18 mouse cellular contexts compared by ENCODE assay signal in genomic region chr8:105260371-105261099, GRCm38 (mm10). TPM values are rescaled to one million over a fixed set of nuclear protein-coding genes. Genes with fewer than 3 reads are reported as not detected.
DNase-seq lines count a peak whose midpoint lies in the region; ATAC-seq and TF ChIP-seq lines count a peak whose summit lies in the region.
"Had no signal": no experiment of that assay in that cellular context is flagged by ENCODE, and none has a peak within 500 bp of the region (broad histone marks: within the 10 kb centered on the region; RNA-seq: fewer than 3 reads in every experiment).

No protein-coding gene starts in this region.

- no peak overlapping the region for H3K4me2 ChIP-seq in lung, embryonic 16.5 days (ENCODE audit: low read depth, low read length)
- H3K4me2 ChIP-seq in liver, embryonic 12.5 days: peak overlapping the region; percentile 79; the same call in 1 of the 2 replicates

- H3K9me3 ChIP-seq in lung, embryonic 16.5 days (ENCODE audit: control insufficient read depth, low read length): peaks cover 4% of the 10 kb centered on the region; the same call in 1 of the 2 replicates
- no peaks in the 10 kb centered on the region for H3K9me3 ChIP-seq in liver, embryonic 12.5 days (replicated peaks)
- H3K9me3 ChIP-seq: midbrain, embryonic 13.5 days had no signal

- no peak overlapping the region for H3K4me3 ChIP-seq in heart, adult 2 months
- H3K4me3 ChIP-seq in lung, embryonic 16.5 days (ENCODE audit: low read length): no peak overlapping the region
- H3K4me3 ChIP-seq in lung, adult 2 months (replicated peaks; ENCODE audit: extremely low read depth, low read depth, low read length): no peak overlapping the region
- no peak overlapping the region for H3K4me3 ChIP-seq in liver, embryonic 12.5 days

- no peaks in the 10 kb centered on the region for H3K79me2 ChIP-seq in heart, adult 2 months (replicated peaks; ENCODE audit: control insufficient read depth, insufficient read depth, low read length)

- H3K27me3 ChIP-seq in heart, adult 2 months (ENCODE audit: control insufficient read depth, insufficient read depth, low read length): no peaks in the 10 kb centered on the region
- peaks cover 33% of the 10 kb centered on the region for H3K27me3 ChIP-seq in lung, embryonic 16.5 days (ENCODE audit: control insufficient read depth, insufficient read depth, low read depth, low read length)
- H3K27me3 ChIP-seq in liver, embryonic 12.5 days (replicated peaks): peaks cover 80% of the 10 kb centered on the region
- H3K27me3 ChIP-seq: CH12.LX had no signal

- intact Hi-C loops in heart, adult 2 months (cut with DNase I): loop anchor here (10.0 kb wide), 1 partner anchor 606 kb away; no protein-coding TSS in a partner anchor

- no peak overlapping the region for H3K9ac ChIP-seq in heart, adult 2 months (ENCODE audit: low read depth, low read length)
- no peak overlapping the region for H3K9ac ChIP-seq in lung, embryonic 16.5 days (ENCODE audit: low read length)
- no peak overlapping the region for H3K9ac ChIP-seq in liver, embryonic 12.5 days
- H3K9ac ChIP-seq: limb, embryonic 13.5 days had no signal

- H3K27ac ChIP-seq in heart, adult 2 months: no peak overlapping the region
- H3K27ac ChIP-seq in lung, embryonic 16.5 days (ENCODE audit: low read length): peak overlapping the region; percentile 10; the same call in 1 of the 2 replicates
- no peak overlapping the region for H3K27ac ChIP-seq in liver, embryonic 12.5 days
- H3K27ac ChIP-seq: hindbrain, embryonic 10.5 days; layer of hippocampus, adult 2 months; limb, embryonic 13.5 days; midbrain, embryonic 13.5 days had no signal

- ATAC-seq in lung, embryonic 16.5 days (ENCODE audit: low read depth): no peak
- no peak for ATAC-seq in liver, embryonic 12.5 days

- H3K36me3 ChIP-seq in heart, adult 2 months (ENCODE audit: control insufficient read depth, insufficient read depth, low read length): no peaks in the 10 kb centered on the region
- no peaks in the 10 kb centered on the region for H3K36me3 ChIP-seq in lung, embryonic 16.5 days (ENCODE audit: control insufficient read depth, insufficient read depth, low read length)
- no peaks in the 10 kb centered on the region for H3K36me3 ChIP-seq in liver, embryonic 12.5 days
- H3K36me3 ChIP-seq: hindbrain, embryonic 10.5 days; limb, embryonic 13.5 days; midbrain, embryonic 13.5 days had no signal

- TF ChIP-seq EP300 in heart, adult 2 months (IDR thresholded peaks at IDR 0.05; ENCODE audit: insufficient read depth, low read depth, low read length): no peak

- DNase-seq in heart, adult 11 months: peak; percentile 90
- no peak for DNase-seq in heart, adult 2 months
- DNase-seq in lung, adult 2 months: no peak
- DNase-seq in lung, postnatal 25 days (ENCODE audit: low spot score): peak; percentile 35
- DNase-seq in gastrocnemius, adult 8-10 months (ENCODE audit: low spot score in 2 of 2): no peak
- DNase-seq: adrenal gland, adult 8-10 months had no signal

- no peak for TF ChIP-seq POLR2A in heart, adult 2 months (IDR thresholded peaks at IDR 0.05; ENCODE audit: insufficient read depth, low read depth, low read length)
- no peak for TF ChIP-seq POLR2A in lung, adult 2 months (IDR thresholded peaks at IDR 0.05; ENCODE audit: borderline replicate concordance, extremely low read depth, low read depth, low read length)

- WGBS in heart, adult 2 months: 88% methylated on average over 7 of the region's 7 CpGs
- 57% methylated on average over 7 of the region's 7 CpGs for WGBS in lung, embryonic 16.5 days
- 73% methylated on average over 7 of the region's 7 CpGs for WGBS in lung, adult 2 months
- WGBS in liver, embryonic 12.5 days (ENCODE audit: insufficient replicate concordance): 71% methylated on average over 7 of the region's 7 CpGs

- peaks cover 4% of the 10 kb centered on the region; the same call in 1 of the 2 replicates for H3K4me1 ChIP-seq in heart, adult 2 months (ENCODE audit: control insufficient read depth, insufficient read depth, low read length)
- H3K4me1 ChIP-seq in lung, embryonic 16.5 days (replicated peaks; ENCODE audit: control insufficient read depth, insufficient read depth, low read length): peaks cover 33% of the 10 kb centered on the region
- H3K4me1 ChIP-seq in lung, adult 2 months (ENCODE audit: control insufficient read depth, insufficient read depth, low read length): peaks cover 11% of the 10 kb centered on the region
- peaks cover 55% of the 10 kb centered on the region for H3K4me1 ChIP-seq in liver, embryonic 12.5 days

- no peak for TF ChIP-seq CTCF in heart, adult 2 months (IDR thresholded peaks at IDR 0.05)
- no peak for TF ChIP-seq CTCF in lung, adult 2 months (IDR thresholded peaks at IDR 0.05; ENCODE audit: insufficient read depth, low read length)

RNA-seq across cellular contexts. Expression of gene Tradd, which starts 3.9 kb away (rescaled TPM):
- 1 to 10 TPM; 3.9 to 4.9 TPM for total RNA-seq in heart, adult 2 months (2021)
- 4.3 and 4.6 TPM in 2 replicates for polyA plus RNA-seq in heart, adult 2 months (2012; rRNA removed)
- 31.5 and 34.2 TPM in 2 replicates for polyA plus RNA-seq in lung, embryonic 16.5 days (2015; fragmentation: Nextera tagmentation; extraction: Ambion mirVana)
- 21.3 and 23.8 TPM in 2 replicates for polyA plus RNA-seq in lung, adult 2 months (2012; rRNA removed)
- 17.7 and 18.3 TPM in 2 replicates for polyA plus RNA-seq in liver, embryonic 12.5 days (2016; fragmentation: Nextera tagmentation; extraction: Ambion mirVana)
- total RNA-seq in gastrocnemius, adult 8-10 months (2022): 1 to 10 TPM; 2.3 to 4.2 (median 3.1) TPM

RNA-seq across cellular contexts. Expression of gene Fbxl8, which starts 3.9 kb away (rescaled TPM):
- total RNA-seq in heart, adult 2 months (2021): 1 to 10 TPM; 1.8 to 2.5 TPM
- 3.6 and 4.1 TPM in 2 replicates for polyA plus RNA-seq in heart, adult 2 months (2012; rRNA removed)
- 4.9 and 6.6 TPM in 2 replicates for polyA plus RNA-seq in lung, embryonic 16.5 days (2015; fragmentation: Nextera tagmentation; extraction: Ambion mirVana)
- 15.5 and 16.8 TPM in 2 replicates for polyA plus RNA-seq in lung, adult 2 months (2012; rRNA removed)
- polyA plus RNA-seq in liver, embryonic 12.5 days (2016; fragmentation: Nextera tagmentation; extraction: Ambion mirVana): 1.2 and 1.5 TPM in 2 replicates
- total RNA-seq in gastrocnemius, adult 8-10 months (2022): 1 to 10 TPM in 2 of 4 experiments, under 1 TPM in 2; 0.36 to 1.3 (median 0.94) TPM
- total RNA-seq: monocyte, adult 5-6 weeks had no signal

RNA-seq across cellular contexts. Expression of gene B3gnt9, which starts 5.6 kb away (rescaled TPM):
- 1 to 10 TPM; 3.5 to 5.2 TPM for total RNA-seq in heart, adult 2 months (2021)
- polyA plus RNA-seq in heart, adult 2 months (2012; rRNA removed): 7.1 and 8.5 TPM in 2 replicates
- polyA plus RNA-seq in lung, embryonic 16.5 days (2015; fragmentation: Nextera tagmentation; extraction: Ambion mirVana): 22.3 and 24.7 TPM in 2 replicates
- polyA plus RNA-seq in lung, adult 2 months (2012; rRNA removed): 35.5 and 39.2 TPM in 2 replicates
- polyA plus RNA-seq in liver, embryonic 12.5 days (2016; fragmentation: Nextera tagmentation; extraction: Ambion mirVana): 3.5 and 3.6 TPM in 2 replicates
- total RNA-seq in gastrocnemius, adult 8-10 months (2022): 1 to 10 TPM; 1.1 to 1.7 (median 1.4) TPM
- total RNA-seq: monocyte, adult 5-6 weeks had no signal

RNA-seq across cellular contexts. Expression of gene Hsf4, which starts 9.1 kb away (rescaled TPM):
- 1 to 10 TPM; 2.7 to 3.9 TPM for total RNA-seq in heart, adult 2 months (2021)
- polyA plus RNA-seq in heart, adult 2 months (2012; rRNA removed): 4.3 and 5.4 TPM in 2 replicates
- 0.39 and 0.65 TPM in 2 replicates for polyA plus RNA-seq in lung, embryonic 16.5 days (2015; fragmentation: Nextera tagmentation; extraction: Ambion mirVana)
- polyA plus RNA-seq in lung, adult 2 months (2012; rRNA removed): 20.3 and 22.1 TPM in 2 replicates
- not detected in 2 replicates for polyA plus RNA-seq in liver, embryonic 12.5 days (2016; fragmentation: Nextera tagmentation; extraction: Ambion mirVana)
- 10 to 100 TPM in 2 of 4 experiments, 1 to 10 TPM in 2; 8.8 to 12.6 (median 10.9) TPM for total RNA-seq in gastrocnemius, adult 8-10 months (2022)
- total RNA-seq: megakaryocyte progenitor cell, adult 5-6 weeks; monocyte, adult 5-6 weeks had no signal
- polyA plus RNA-seq: forebrain, embryonic 11.5 days; kidney, embryonic 14.5 days; neural tube, embryonic 11.5 days had no signal

RNA-seq across cellular contexts. Expression of gene Nol3, which starts 15.4 kb away (rescaled TPM):
- total RNA-seq in heart, adult 2 months (2021): 10 to 100 TPM; 19.7 to 23.0 TPM
- 17.3 and 19.1 TPM in 2 replicates for polyA plus RNA-seq in heart, adult 2 months (2012; rRNA removed)
- polyA plus RNA-seq in lung, embryonic 16.5 days (2015; fragmentation: Nextera tagmentation; extraction: Ambion mirVana): 2.0 and 2.1 TPM in 2 replicates
- 10.7 and 11.8 TPM in 2 replicates for polyA plus RNA-seq in lung, adult 2 months (2012; rRNA removed)
- polyA plus RNA-seq in liver, embryonic 12.5 days (2016; fragmentation: Nextera tagmentation; extraction: Ambion mirVana): 0.12 and 0.18 TPM in 2 replicates
- 10 to 100 TPM; 30.0 to 40.5 (median 34.4) TPM for total RNA-seq in gastrocnemius, adult 8-10 months (2022)
- total RNA-seq: monocyte, adult 5-6 weeks had no signal

Comparison
In these comparisons a context has a peak if more than half of its experiments do, and no peak if none do; other contexts are left out.
1. DNase-seq: peak in heart, adult 11 months (single experiment) and lung, postnatal 25 days (single experiment); none in heart, adult 2 months (0 of 2), lung, adult 2 months (single experiment) and gastrocnemius, adult 8-10 months (0 of 2).